ENCODE assay signal across 26 mouse cellular contexts in genomic region chr15:68650609-68651008, GRCm38 (mm10).
DNase-seq lines count a peak whose midpoint lies in the region; ATAC-seq lines count a peak whose summit lies in the region.
"Had no signal": no experiment of that assay in that cellular context is flagged by ENCODE, and none has a peak within 500 bp of the region (broad histone marks: within the 10 kb centered on the region; RNA-seq: fewer than 3 reads in every experiment).

No protein-coding gene starts in this region.

- H3K9me3 ChIP-seq in forebrain, embryonic 12.5 days = no peaks in the 10 kb centered on the region
- no peaks in the 10 kb centered on the region for H3K9me3 ChIP-seq in forebrain, embryonic 10.5 days
- H3K9me3 ChIP-seq in hindbrain, embryonic 11.5 days (ENCODE audit: control insufficient read depth, low read length) = no peaks in the 10 kb centered on the region
- H3K9me3 ChIP-seq in hindbrain, embryonic 12.5 days (replicated peaks) = no peaks in the 10 kb centered on the region
- H3K9me3 ChIP-seq in neural tube, embryonic 13.5 days = no peaks in the 10 kb centered on the region
- H3K9me3 ChIP-seq in neural tube, embryonic 15.5 days (replicated peaks) = no peaks in the 10 kb centered on the region
- no peaks in the 10 kb centered on the region for H3K9me3 ChIP-seq in neural tube, embryonic 14.5 days (ENCODE audit: control insufficient read depth, low read length)
- H3K9me3 ChIP-seq: heart, embryonic 12.5 days; heart, embryonic 15.5 days; intestine, embryonic 15.5 days had no signal

- H3K27ac ChIP-seq in forebrain, embryonic 12.5 days = no peak overlapping the region
- no peak overlapping the region for H3K27ac ChIP-seq in forebrain, embryonic 10.5 days
- H3K27ac ChIP-seq in hindbrain, embryonic 11.5 days (ENCODE audit: low read depth, low read length) = no peak overlapping the region
- H3K27ac ChIP-seq in hindbrain, embryonic 12.5 days = no peak overlapping the region
- no peak overlapping the region for H3K27ac ChIP-seq in neural tube, embryonic 13.5 days (replicated peaks)
- no peak overlapping the region for H3K27ac ChIP-seq in neural tube, embryonic 15.5 days (replicated peaks)
- no peak overlapping the region for H3K27ac ChIP-seq in neural tube, embryonic 14.5 days (ENCODE audit: low read depth, low read length)
- H3K27ac ChIP-seq: gastrocnemius, adult 2 months; heart, embryonic 15.5 days; hindbrain, embryonic 14.5 days; intestine, embryonic 15.5 days had no signal

- H3K4me3 ChIP-seq in forebrain, embryonic 12.5 days (replicated peaks) = no peak overlapping the region
- H3K4me3 ChIP-seq in forebrain, embryonic 10.5 days = no peak overlapping the region
- no peak overlapping the region for H3K4me3 ChIP-seq in hindbrain, embryonic 11.5 days (ENCODE audit: low read depth, low read length)
- H3K4me3 ChIP-seq in hindbrain, embryonic 12.5 days = no peak overlapping the region
- H3K4me3 ChIP-seq in neural tube, embryonic 13.5 days = no peak overlapping the region
- H3K4me3 ChIP-seq in neural tube, embryonic 15.5 days (replicated peaks) = no peak overlapping the region
- no peak overlapping the region for H3K4me3 ChIP-seq in neural tube, embryonic 14.5 days (ENCODE audit: low read depth, low read length)
- H3K4me3 ChIP-seq: gastrocnemius, adult 2 months; heart, embryonic 12.5 days; heart, embryonic 15.5 days; intestine, embryonic 15.5 days had no signal

- no peaks in the 10 kb centered on the region for H3K36me3 ChIP-seq in forebrain, embryonic 12.5 days (replicated peaks)
- no peaks in the 10 kb centered on the region for H3K36me3 ChIP-seq in forebrain, embryonic 10.5 days (replicated peaks)
- H3K36me3 ChIP-seq in hindbrain, embryonic 11.5 days (ENCODE audit: control insufficient read depth, insufficient read depth, low read length) = no peaks in the 10 kb centered on the region
- H3K36me3 ChIP-seq in hindbrain, embryonic 12.5 days = no peaks in the 10 kb centered on the region
- H3K36me3 ChIP-seq in neural tube, embryonic 13.5 days = no peaks in the 10 kb centered on the region
- no peaks in the 10 kb centered on the region for H3K36me3 ChIP-seq in neural tube, embryonic 15.5 days
- H3K36me3 ChIP-seq in neural tube, embryonic 14.5 days (ENCODE audit: control insufficient read depth, insufficient read depth, low read length) = no peaks in the 10 kb centered on the region
- H3K36me3 ChIP-seq: heart, embryonic 12.5 days; heart, embryonic 15.5 days; intestine, embryonic 15.5 days had no signal

- no peak overlapping the region for H3K9ac ChIP-seq in forebrain, embryonic 12.5 days
- no peak overlapping the region for H3K9ac ChIP-seq in hindbrain, embryonic 11.5 days (ENCODE audit: low read depth, low read length)
- H3K9ac ChIP-seq in hindbrain, embryonic 12.5 days = no peak overlapping the region
- H3K9ac ChIP-seq in neural tube, embryonic 13.5 days = no peak overlapping the region
- no peak overlapping the region for H3K9ac ChIP-seq in neural tube, embryonic 15.5 days (replicated peaks)
- no peak overlapping the region for H3K9ac ChIP-seq in neural tube, embryonic 14.5 days (replicated peaks; ENCODE audit: low read depth, low read length)
- H3K9ac ChIP-seq: forebrain, postnatal 0 days; heart, embryonic 12.5 days; heart, embryonic 15.5 days; hindbrain, embryonic 14.5 days; intestine, embryonic 15.5 days had no signal

- no peaks in the 10 kb centered on the region for H3K27me3 ChIP-seq in forebrain, embryonic 12.5 days
- no peaks in the 10 kb centered on the region for H3K27me3 ChIP-seq in forebrain, embryonic 10.5 days (ENCODE audit: poor library complexity, severe bottlenecking)
- H3K27me3 ChIP-seq in hindbrain, embryonic 11.5 days (ENCODE audit: control insufficient read depth, insufficient read depth, low read length) = no peaks in the 10 kb centered on the region
- H3K27me3 ChIP-seq in hindbrain, embryonic 12.5 days = no peaks in the 10 kb centered on the region
- H3K27me3 ChIP-seq in neural tube, embryonic 13.5 days = no peaks in the 10 kb centered on the region
- H3K27me3 ChIP-seq in neural tube, embryonic 15.5 days (replicated peaks) = no peaks in the 10 kb centered on the region
- no peaks in the 10 kb centered on the region for H3K27me3 ChIP-seq in neural tube, embryonic 14.5 days (ENCODE audit: control insufficient read depth, insufficient read depth, low read length)
- H3K27me3 ChIP-seq: CH12.LX; heart, embryonic 12.5 days; heart, embryonic 15.5 days; intestine, embryonic 15.5 days had no signal

- peak; percentile 33 for ATAC-seq in forebrain, embryonic 12.5 days (ENCODE audit: low FRiP score)
- ATAC-seq in hindbrain, embryonic 11.5 days (ENCODE audit: low FRiP score) = peak; percentile 49; the same call in 1 of the 2 replicates
- no peak for ATAC-seq in hindbrain, embryonic 12.5 days (ENCODE audit: low FRiP score)
- peak; percentile 43; the same call in 1 of the 2 replicates for ATAC-seq in neural tube, embryonic 13.5 days (ENCODE audit: low read depth)
- ATAC-seq in neural tube, embryonic 15.5 days (ENCODE audit: low FRiP score) = no peak
- peak; percentile 28; the same call in 1 of the 2 replicates for ATAC-seq in neural tube, embryonic 14.5 days (ENCODE audit: low read depth)
- ATAC-seq: intestine, embryonic 15.5 days had no signal

- 63% methylated on average over 2 of the region's 2 CpGs for WGBS in forebrain, embryonic 12.5 days
- 85% methylated on average over 2 of the region's 2 CpGs for WGBS in forebrain, embryonic 10.5 days
- WGBS in hindbrain, embryonic 11.5 days = 55% methylated on average over 2 of the region's 2 CpGs
- 46% methylated on average over 2 of the region's 2 CpGs for WGBS in hindbrain, embryonic 12.5 days
- WGBS in neural tube, embryonic 13.5 days = 36% methylated on average over 2 of the region's 2 CpGs
- 40% methylated on average over 2 of the region's 2 CpGs for WGBS in neural tube, embryonic 15.5 days
- 42% methylated on average over 2 of the region's 2 CpGs for WGBS in neural tube, embryonic 14.5 days

- peaks cover 9% of the 10 kb centered on the region for H3K4me1 ChIP-seq in forebrain, embryonic 12.5 days
- peaks cover 5% of the 10 kb centered on the region; the same call in 1 of the 2 replicates for H3K4me1 ChIP-seq in forebrain, embryonic 10.5 days
- no peaks in the 10 kb centered on the region for H3K4me1 ChIP-seq in hindbrain, embryonic 11.5 days (replicated peaks; ENCODE audit: control insufficient read depth, insufficient read depth, low read length)
- H3K4me1 ChIP-seq in hindbrain, embryonic 12.5 days = peaks cover 9% of the 10 kb centered on the region
- H3K4me1 ChIP-seq in neural tube, embryonic 13.5 days (replicated peaks) = peaks cover 15% of the 10 kb centered on the region
- peaks cover 9% of the 10 kb centered on the region for H3K4me1 ChIP-seq in neural tube, embryonic 15.5 days
- peaks cover 9% of the 10 kb centered on the region; the same call in 1 of the 2 replicates for H3K4me1 ChIP-seq in neural tube, embryonic 14.5 days (ENCODE audit: control insufficient read depth, insufficient read depth, low read length)
- H3K4me1 ChIP-seq: heart, embryonic 12.5 days; heart, embryonic 15.5 days; intestine, embryonic 15.5 days had no signal

- no peak overlapping the region for H3K4me2 ChIP-seq in forebrain, embryonic 12.5 days
- no peak overlapping the region for H3K4me2 ChIP-seq in hindbrain, embryonic 11.5 days (replicated peaks; ENCODE audit: low read depth, low read length)
- no peak overlapping the region for H3K4me2 ChIP-seq in hindbrain, embryonic 12.5 days (replicated peaks)
- H3K4me2 ChIP-seq in neural tube, embryonic 13.5 days = no peak overlapping the region
- no peak overlapping the region for H3K4me2 ChIP-seq in neural tube, embryonic 15.5 days
- H3K4me2 ChIP-seq in neural tube, embryonic 14.5 days (ENCODE audit: low read depth, low read length) = no peak overlapping the region
- H3K4me2 ChIP-seq: heart, embryonic 12.5 days; heart, embryonic 15.5 days; hindbrain, embryonic 14.5 days; intestine, embryonic 15.5 days had no signal

- DNase-seq in forebrain, embryonic 10.5 days (ENCODE audit: extremely low spot score, low spot score) = no peak
- DNase-seq in hindbrain, embryonic 11.5 days (ENCODE audit: low spot score) = no peak
- DNase-seq in adipocyte (ENCODE audit: low spot score) = no peak
- DNase-seq: adrenal gland, adult 8-10 months; adrenal gland, postnatal 25 days; B cell, adult 2 months; cerebellum, adult 18-20 months; cerebellum, adult 9-10 months; cerebellum, postnatal 14 days; forebrain, postnatal 0 days; gastrocnemius, adult 2 months; gastrocnemius, postnatal 14 days; heart, adult 18-20 months; heart, postnatal 10 days; heart, postnatal 36 days; kidney, adult 11 months had no signal

Comparison
In these comparisons a context has a peak if more than half of its experiments do, and no peak if none do; other contexts are left out.
1. ATAC-seq: peak in forebrain, embryonic 12.5 days (single experiment), hindbrain, embryonic 11.5 days (single experiment), neural tube, embryonic 13.5 days (single experiment) and neural tube, embryonic 14.5 days (single experiment); none in hindbrain, embryonic 12.5 days (single experiment) and neural tube, embryonic 15.5 days (single experiment).